Mouse (Mus musculus) olfactory bulb, adult 2 months (tissue): ENCODE data around the gene Wfdc5.

Experiments used
- CTCF ChIP-seq: fragments of 200-500 bp; IDR thresholded peaks from 2 replicates; pipeline ENCODE4 v1.5.1; 2012; ENCODE audit warnings: low read depth, mild to moderate bottlenecking, low read length, moderate library complexity; ENCODE audit not compliant: insufficient read depth
- POLR2A ChIP-seq: fragments of 200-500 bp; IDR thresholded peaks from 2 replicates; pipeline ENCODE4 v1.6.1; 2012; ENCODE audit warnings: mild to moderate bottlenecking, low read depth, low read length, moderate library complexity; ENCODE audit not compliant: insufficient read depth

GRCm38 (mm10) chr2:164156158-164156557, 26.4 kb downstream of the Wfdc5 start:
- TF ChIP-seq CTCF (no peak), POLR2A (no peak)
